Mouse (Mus musculus): ENCODE results near the gene C130026I21Rik. TPM values are rescaled to one million over a fixed set of nuclear protein-coding genes. Genes with fewer than 3 reads are reported as not detected.
"Not testable (repeated sequence)": the region's sequence is repeated elsewhere in the genome, so short reads cannot be mapped to it uniquely, and the experiment has no call there.

C130026I21Rik gene
- polyA plus RNA-seq, 1 experiment from 2014 or later = 1.1 TPM

DNA sequence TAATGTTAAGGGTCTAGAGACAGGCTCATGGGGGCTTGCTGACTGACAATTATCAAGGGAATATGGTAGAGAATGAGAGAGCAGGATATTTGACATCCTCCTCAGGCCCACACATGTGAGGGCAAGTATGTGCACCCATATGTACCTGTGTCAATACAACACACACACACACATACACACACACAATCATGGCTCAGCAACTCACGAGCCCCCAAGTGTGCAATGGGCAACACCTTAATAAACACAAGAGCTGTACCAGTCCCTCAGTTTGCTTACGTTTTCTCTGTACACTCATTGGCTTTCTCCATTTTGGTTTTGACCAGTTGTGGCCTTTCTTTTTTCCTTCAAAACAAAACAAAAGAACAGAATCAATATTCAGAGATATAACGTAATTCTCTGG is 185.6 kb downstream of the C130026I21Rik start:
- H3K4me2 ChIP-seq (ENCODE audit: low read depth, low read length); H3K9ac ChIP-seq (replicated peaks); H3K36me3 ChIP-seq (replicated peaks; ENCODE audit: insufficient read depth, low read length); H3K27ac ChIP-seq (ENCODE audit: low read depth); H3K4me3 ChIP-seq (ENCODE audit: low read depth, low read length); H3K4me1 ChIP-seq (ENCODE audit: insufficient read depth); H3K27me3 ChIP-seq (ENCODE audit: insufficient read depth, low read length); H3K9me3 ChIP-seq (ENCODE audit: low read length); ATAC-seq: not testable (repeated sequence)
- WGBS (ENCODE audit: insufficient replicate concordance) = 51% methylated on average over 3 of the region's 3 CpGs
- peak; percentile 5 for DNase-seq

DNA sequence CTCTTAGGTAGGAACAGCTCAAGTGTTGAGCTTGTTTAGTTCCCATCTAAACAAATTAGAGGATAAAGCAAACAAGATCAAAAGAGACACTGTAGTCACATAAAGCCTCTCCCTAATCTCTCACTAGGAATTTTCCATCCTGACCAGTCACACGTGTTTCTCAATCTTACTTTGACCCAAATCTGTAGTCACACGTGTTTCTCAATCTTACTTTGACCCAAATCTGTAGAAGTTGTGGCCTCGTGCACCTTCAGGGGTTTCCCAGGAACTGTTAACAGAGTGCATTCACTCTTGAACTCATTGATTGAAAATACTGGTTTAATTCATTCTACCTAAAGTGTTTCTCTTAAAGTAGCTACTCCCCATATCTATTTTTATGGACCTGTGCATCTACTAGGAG is 197.3 kb downstream of the C130026I21Rik start:
- H3K36me3 ChIP-seq (replicated peaks; ENCODE audit: insufficient read depth, low read length); H3K27ac ChIP-seq (ENCODE audit: low read depth); H3K9me3 ChIP-seq (ENCODE audit: low read length); H3K4me2 ChIP-seq (ENCODE audit: low read depth, low read length); H3K4me1 ChIP-seq (ENCODE audit: insufficient read depth); H3K4me3 ChIP-seq (ENCODE audit: low read depth, low read length); ATAC-seq; H3K27me3 ChIP-seq (ENCODE audit: insufficient read depth, low read length); H3K9ac ChIP-seq (replicated peaks); DNase-seq: not testable (repeated sequence)
- WGBS (ENCODE audit: insufficient replicate concordance) = 55% methylated on average over 3 of the region's 3 CpGs

DNA sequence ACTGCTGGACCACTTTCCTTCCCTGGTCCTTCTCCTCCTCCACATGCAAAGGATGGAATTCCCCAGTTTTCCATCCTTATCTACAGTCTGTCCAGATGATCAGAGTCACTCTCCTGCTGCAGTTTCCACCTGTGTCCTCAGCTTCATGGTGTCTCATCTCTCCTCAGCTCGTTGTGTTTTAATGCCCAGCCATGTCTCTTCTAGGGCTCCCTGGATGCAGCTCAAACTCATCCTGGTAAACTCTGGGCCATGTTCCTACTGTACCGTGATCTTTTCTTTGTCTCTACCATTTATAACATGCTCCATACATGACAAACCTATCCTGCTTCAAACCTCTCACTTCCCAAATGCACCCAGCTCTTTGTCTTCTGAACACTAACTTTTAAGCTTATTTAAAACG is 198.7 kb downstream of the C130026I21Rik start:
- not testable (repeated sequence) for H3K4me2 ChIP-seq (ENCODE audit: low read depth, low read length); H3K9ac ChIP-seq (replicated peaks); H3K36me3 ChIP-seq (replicated peaks; ENCODE audit: insufficient read depth, low read length); H3K4me3 ChIP-seq (ENCODE audit: low read depth, low read length); H3K27ac ChIP-seq (ENCODE audit: low read depth); ATAC-seq; H3K4me1 ChIP-seq (ENCODE audit: insufficient read depth); H3K27me3 ChIP-seq (ENCODE audit: insufficient read depth, low read length); H3K9me3 ChIP-seq (ENCODE audit: low read length)
- WGBS (ENCODE audit: insufficient replicate concordance) = 43% methylated on average over 3 of the region's 3 CpGs
- DNase-seq = peak; percentile 8

DNA sequence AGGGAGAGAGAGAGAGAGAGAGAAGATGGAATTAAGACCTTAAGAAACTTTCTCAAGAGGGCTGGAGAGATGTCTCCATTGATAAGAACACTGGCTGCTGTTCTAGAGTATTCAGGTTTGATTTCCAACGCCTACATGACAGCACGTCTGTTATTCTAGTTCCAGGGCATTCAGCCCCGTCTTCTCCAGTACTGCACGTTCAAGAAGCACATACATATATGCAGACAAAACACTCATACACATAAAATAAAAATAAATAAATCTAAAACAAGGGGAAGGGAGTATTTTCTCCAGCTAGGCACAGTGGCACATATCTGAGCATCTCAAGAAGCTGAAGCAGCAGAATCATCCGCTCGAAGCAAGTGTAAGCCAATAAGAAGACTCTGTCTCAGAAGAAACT is 234.6 kb downstream of the C130026I21Rik start:
- not testable (repeated sequence) for H3K9ac ChIP-seq (replicated peaks); H3K36me3 ChIP-seq (replicated peaks; ENCODE audit: insufficient read depth, low read length); H3K4me1 ChIP-seq (ENCODE audit: insufficient read depth); H3K4me2 ChIP-seq (ENCODE audit: low read depth, low read length); DNase-seq; ATAC-seq; H3K27me3 ChIP-seq (ENCODE audit: insufficient read depth, low read length); H3K27ac ChIP-seq (ENCODE audit: low read depth); H3K4me3 ChIP-seq (ENCODE audit: low read depth, low read length); H3K9me3 ChIP-seq (ENCODE audit: low read length)
- 60% methylated on average over 4 of the region's 6 CpGs for WGBS (ENCODE audit: insufficient replicate concordance)

DNA sequence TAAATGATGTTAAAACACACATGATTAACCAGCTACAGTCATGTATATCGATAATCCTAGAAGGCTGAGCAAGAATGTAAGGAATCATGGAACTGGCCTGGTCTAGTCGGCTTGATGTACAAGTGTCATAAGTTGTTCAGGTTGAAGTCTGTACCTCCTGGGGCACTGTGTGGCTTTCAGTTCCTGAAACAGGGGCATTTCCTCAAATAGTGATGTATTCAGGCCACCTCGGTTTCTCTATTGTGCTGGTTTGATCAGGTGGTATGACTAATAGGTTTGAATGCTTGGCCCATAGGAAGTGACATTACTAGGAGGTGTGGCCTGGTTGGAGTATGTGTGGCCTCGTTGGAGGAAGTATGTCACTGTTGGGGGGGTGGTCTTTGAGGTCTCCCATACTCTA is 236.0 kb downstream of the C130026I21Rik start:
- H3K27ac ChIP-seq (ENCODE audit: low read depth); H3K4me2 ChIP-seq (ENCODE audit: low read depth, low read length); ATAC-seq; H3K9me3 ChIP-seq (ENCODE audit: low read length); DNase-seq; H3K36me3 ChIP-seq (replicated peaks; ENCODE audit: insufficient read depth, low read length); H3K9ac ChIP-seq (replicated peaks); H3K27me3 ChIP-seq (ENCODE audit: insufficient read depth, low read length); H3K4me3 ChIP-seq (ENCODE audit: low read depth, low read length); H3K4me1 ChIP-seq (ENCODE audit: insufficient read depth): not testable (repeated sequence)
- 73% methylated on average over 3 of the region's 4 CpGs for WGBS (ENCODE audit: insufficient replicate concordance)

DNA sequence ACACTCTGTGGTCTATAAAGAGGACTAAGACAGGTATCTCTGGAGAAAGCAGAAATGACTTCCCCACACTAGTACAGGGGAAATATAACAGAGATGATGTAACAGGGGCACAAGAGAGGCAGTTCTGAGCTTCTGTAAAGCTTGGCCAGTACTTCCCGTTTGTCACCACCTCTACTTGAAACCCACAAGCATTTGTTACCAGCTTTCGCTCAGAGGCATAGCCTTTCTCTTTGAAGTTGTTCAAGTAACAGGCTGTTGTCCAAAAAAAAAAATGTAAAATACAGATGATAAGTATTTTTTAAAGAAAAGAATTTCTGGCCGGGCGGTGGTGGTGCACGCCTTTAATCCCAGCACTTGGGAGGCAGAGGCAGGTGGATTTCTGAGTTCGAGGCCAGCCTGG is 236.8 kb downstream of the C130026I21Rik start:
- not testable (repeated sequence) for DNase-seq, ATAC-seq
- 68% methylated on average over 5 of the region's 6 CpGs for WGBS (ENCODE audit: insufficient replicate concordance)

DNA sequence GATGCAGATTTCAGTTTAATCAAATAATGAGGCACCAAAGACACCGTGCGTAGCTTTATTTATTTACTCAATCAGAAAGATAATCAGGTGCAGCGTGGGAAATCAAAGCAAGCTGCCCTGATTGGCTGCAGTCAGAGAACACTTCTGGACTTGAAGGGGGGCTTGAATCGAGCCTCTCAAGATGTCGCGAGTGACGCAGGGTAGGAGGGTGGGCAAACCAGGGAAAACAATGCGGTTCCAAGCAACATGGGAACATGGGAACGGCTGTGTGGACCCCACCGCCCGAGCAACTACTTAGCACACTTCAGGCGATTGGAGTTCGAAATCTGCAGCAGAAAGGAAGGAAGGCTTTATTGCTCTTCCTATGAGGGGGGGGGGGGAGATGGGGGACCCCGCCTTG is 240.2 kb downstream of the C130026I21Rik start:
- H3K36me3 ChIP-seq (replicated peaks; ENCODE audit: insufficient read depth, low read length); H3K9ac ChIP-seq (replicated peaks); DNase-seq; H3K9me3 ChIP-seq (ENCODE audit: low read length); H3K27ac ChIP-seq (ENCODE audit: low read depth); H3K4me3 ChIP-seq (ENCODE audit: low read depth, low read length); H3K4me2 ChIP-seq (ENCODE audit: low read depth, low read length); H3K27me3 ChIP-seq (ENCODE audit: insufficient read depth, low read length); H3K4me1 ChIP-seq (ENCODE audit: insufficient read depth); ATAC-seq: not testable (repeated sequence)
- 67% methylated on average over 7 of the region's 14 CpGs for WGBS (ENCODE audit: insufficient replicate concordance)

More for the DNA sequence above, 236.8 kb downstream of the C130026I21Rik start:
- not testable (repeated sequence) for H3K4me3 ChIP-seq (ENCODE audit: low read depth, low read length); H3K4me1 ChIP-seq (ENCODE audit: insufficient read depth); H3K9ac ChIP-seq (replicated peaks); H3K27ac ChIP-seq (ENCODE audit: low read depth); H3K4me2 ChIP-seq (ENCODE audit: low read depth, low read length); H3K9me3 ChIP-seq (ENCODE audit: low read length); H3K36me3 ChIP-seq (replicated peaks; ENCODE audit: insufficient read depth, low read length); H3K27me3 ChIP-seq (ENCODE audit: insufficient read depth, low read length)

DNA sequence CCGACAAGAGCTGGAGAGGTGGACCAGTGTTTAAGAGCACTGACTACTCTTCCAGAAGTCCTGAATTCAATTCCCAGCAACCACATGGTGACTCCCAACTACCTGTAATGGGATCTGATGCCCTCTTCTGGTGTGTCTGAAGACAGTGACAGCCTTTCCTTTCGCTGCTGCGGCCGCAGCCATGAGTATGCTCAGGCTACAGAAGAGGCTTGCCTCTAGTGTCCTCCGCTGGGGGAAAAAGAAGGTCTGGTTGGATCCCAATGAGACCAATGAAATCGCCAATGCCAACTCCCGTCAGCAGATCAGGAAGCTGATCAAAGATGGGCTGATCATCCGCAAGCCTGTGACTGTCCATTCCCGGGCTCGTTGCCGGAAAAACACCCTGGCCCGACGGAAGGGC is 258.4 kb downstream of the C130026I21Rik start:
- DNase-seq; H3K36me3 ChIP-seq (replicated peaks; ENCODE audit: insufficient read depth, low read length); H3K4me2 ChIP-seq (ENCODE audit: low read depth, low read length); H3K9me3 ChIP-seq (ENCODE audit: low read length); H3K27me3 ChIP-seq (ENCODE audit: insufficient read depth, low read length); H3K27ac ChIP-seq (ENCODE audit: low read depth); H3K4me3 ChIP-seq (ENCODE audit: low read depth, low read length); H3K9ac ChIP-seq (replicated peaks); ATAC-seq; H3K4me1 ChIP-seq (ENCODE audit: insufficient read depth): not testable (repeated sequence)
- WGBS (ENCODE audit: insufficient replicate concordance) = 87% methylated on average over 12 of the region's 13 CpGs

DNA sequence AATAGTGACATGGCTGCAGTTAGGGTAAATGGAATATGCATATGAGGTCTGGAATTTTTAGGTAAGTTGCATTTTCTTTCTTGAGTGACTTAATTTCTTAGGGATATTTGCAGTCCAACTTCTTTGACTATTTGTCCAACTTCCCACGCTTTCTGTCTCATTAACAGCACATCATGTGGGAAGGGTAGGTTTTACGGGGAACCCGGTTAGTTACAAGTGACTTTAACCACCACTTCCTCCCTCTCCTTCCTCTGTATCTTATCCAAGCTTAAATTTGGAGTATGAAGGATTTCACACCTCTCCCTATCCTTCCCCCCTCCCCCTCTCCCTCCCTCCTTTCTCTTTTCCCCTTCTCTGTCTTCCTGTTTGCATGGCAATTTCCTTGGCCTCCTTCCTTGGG is 259.4 kb downstream of the C130026I21Rik start:
- not testable (repeated sequence) for H3K9me3 ChIP-seq (ENCODE audit: low read length); H3K4me3 ChIP-seq (ENCODE audit: low read depth, low read length); H3K27me3 ChIP-seq (ENCODE audit: insufficient read depth, low read length); H3K4me1 ChIP-seq (ENCODE audit: insufficient read depth); H3K4me2 ChIP-seq (ENCODE audit: low read depth, low read length); DNase-seq; H3K27ac ChIP-seq (ENCODE audit: low read depth); H3K36me3 ChIP-seq (replicated peaks; ENCODE audit: insufficient read depth, low read length); H3K9ac ChIP-seq (replicated peaks); ATAC-seq
- WGBS (ENCODE audit: insufficient replicate concordance) = 81% methylated on average over 1 of the region's 3 CpGs

DNA sequence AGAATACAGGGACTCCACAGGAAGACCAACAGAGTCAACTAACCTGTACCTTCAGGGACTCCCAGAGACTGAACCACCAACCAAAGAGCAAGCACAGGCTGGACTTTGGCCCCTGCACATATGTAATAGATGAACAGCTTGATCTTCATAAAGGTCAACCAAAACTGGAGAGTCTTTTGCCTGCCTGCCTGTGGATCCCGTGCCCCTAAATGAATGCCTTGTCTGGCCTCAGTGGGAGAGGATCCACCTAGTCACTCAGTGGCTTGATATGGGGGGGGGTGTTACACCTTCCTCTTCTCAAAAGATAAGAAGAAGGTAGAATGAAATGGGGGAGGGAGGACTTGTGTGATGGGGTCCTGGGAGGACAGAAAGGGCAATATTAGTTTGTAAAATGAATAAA is 262.6 kb downstream of the C130026I21Rik start:
- not testable (repeated sequence) for H3K27ac ChIP-seq (ENCODE audit: low read depth); H3K4me2 ChIP-seq (ENCODE audit: low read depth, low read length); DNase-seq; H3K27me3 ChIP-seq (ENCODE audit: insufficient read depth, low read length); H3K9me3 ChIP-seq (ENCODE audit: low read length); H3K4me3 ChIP-seq (ENCODE audit: low read depth, low read length); H3K9ac ChIP-seq (replicated peaks); H3K36me3 ChIP-seq (replicated peaks; ENCODE audit: insufficient read depth, low read length); ATAC-seq; H3K4me1 ChIP-seq (ENCODE audit: insufficient read depth)
- 46% methylated on average over 1 of the region's 1 CpGs for WGBS (ENCODE audit: insufficient replicate concordance)

Measured in liver, postnatal 0 days (tissue).